Mouse (Mus musculus) liver, embryonic 15.5 days (tissue): ENCODE results near the gene Map4k5. TPM values are rescaled to one million over a fixed set of nuclear protein-coding genes. Genes with fewer than 3 reads are reported as not detected.

ENCODE experiments used
- ATAC-seq: fragments of 200-750 bp; cut with Nextera tagmentation; 2 replicates; pipeline ENCODE4 v1.8.0; 2017; ENCODE audit warnings: moderate number of reproducible peaks, mild to moderate bottlenecking, moderate library complexity; ENCODE audit not compliant: insufficient read depth
- H3K27ac ChIP-seq: fragments of 300-500 bp; sonication (generic); replicated peaks from 2 replicates; pipeline ENCODE4 v1.5.1; 2015; ENCODE audit warnings: mild to moderate bottlenecking, inconsistent platforms
- H3K27me3 ChIP-seq: fragments of 300-500 bp; sonication (generic); 2 replicates; pipeline ENCODE4 v1.6.1; 2015; ENCODE audit warnings: mild to moderate bottlenecking, inconsistent platforms
- H3K36me3 ChIP-seq: fragments of 300-500 bp; sonication (generic); replicated peaks from 2 replicates; pipeline ENCODE4 v1.6.1; 2015; ENCODE audit warnings: moderate library complexity, mild to moderate bottlenecking, inconsistent platforms
- H3K4me1 ChIP-seq: fragments of 300-500 bp; sonication (generic); replicated peaks from 2 replicates; pipeline ENCODE4 v1.6.1; 2015; ENCODE audit warnings: inconsistent platforms
- H3K4me2 ChIP-seq: fragments of 300-500 bp; sonication (generic); 2 replicates; pipeline ENCODE4 v1.6.1; 2015; ENCODE audit warnings: moderate library complexity, mild to moderate bottlenecking, inconsistent platforms
- H3K4me3 ChIP-seq: fragments of 300-500 bp; sonication (generic); replicated peaks from 2 replicates; pipeline ENCODE4 v1.5.1; 2015; ENCODE audit warnings: mild to moderate bottlenecking, inconsistent platforms
- H3K9ac ChIP-seq: fragments of 300-500 bp; sonication (generic); 2 replicates; pipeline ENCODE4 v1.6.1; 2015; ENCODE audit warnings: moderate library complexity, mild to moderate bottlenecking, inconsistent platforms
- H3K9me3 ChIP-seq: fragments of 300-500 bp; sonication (generic); replicated peaks from 2 replicates; pipeline ENCODE4 v1.6.1; 2016; ENCODE audit warnings: inconsistent platforms
- WGBS: fragments of 180-500 bp; shearing (Covaris S2); methylation state at CpG from one replicate; pipeline ENCODE4 v1.1.7; 2015; ENCODE audit warnings: mixed read lengths; ENCODE audit not compliant: insufficient replicate concordance; 5-methylcytosine and 5-hydroxymethylcytosine counted together
- polyA plus RNA-seq: library from polyadenylated mRNA; unstranded; fragments of >200 nt; fragmentation: Nextera tagmentation; extraction: Ambion mirVana; gene quantifications from 2 replicates; pipeline ENCODE4 v1.2.1, GENCODE M21; 2015

Gene Map4k5
- 25.9 and 28.3 TPM in 2 replicates for polyA plus RNA-seq

GRCm38 (mm10) chr12:69892371-69893251 lies at the start of gene Map4k5, which contains the start of gene Atl1:
Gene Map4k5 (minus strand): TSS chr12:69893200.
Gene Atl1 (plus strand): TSS chr12:69892614.
- Histone ChIP-seq H3K36me3 (peaks cover 21% of the 10 kb centered on the region), H3K9me3 (no peaks in the 10 kb centered on the region), H3K4me2 (peak within 1 kb of the TSS; percentile 84), H3K4me1 (peaks cover 41% of the 10 kb centered on the region), H3K27ac (peak within 1 kb of the TSS; percentile 96), H3K4me3 (peak within 1 kb of the TSS; percentile 96), H3K27me3 (no peaks in the 10 kb centered on the region), H3K9ac (peak within 1 kb of the TSS; percentile 98)
- WGBS, result under 1% methylated on average over 118 of the region's 118 CpGs
- ATAC-seq, result peak; percentile 97

- Histone ChIP-seq H3K36me3 (no peaks in the 10 kb centered on the region), H3K4me2 (no peak overlapping the region), H3K4me1 (no peaks in the 10 kb centered on the region), H3K4me3 (no peak overlapping the region), H3K9ac (no peak overlapping the region), H3K27ac (no peak overlapping the region), H3K9me3 (no peaks in the 10 kb centered on the region), H3K27me3 (no peaks in the 10 kb centered on the region)
- ATAC-seq, result no peak
- WGBS, result 32% methylated on average over 1 of the region's 1 CpGs
These were observed 48.8 kb upstream of the Map4k5 start for GRCm38 (mm10) chr12:69941655-69942329.

GRCm38 (mm10) chr12:69939291-69939690 lies 46.3 kb upstream of the Map4k5 start:
- WGBS, result 55% methylated on average over 2 of the region's 2 CpGs
- no peaks in the 10 kb centered on the region for H3K36me3 ChIP-seq
- ATAC-seq, result no peak

GRCm38 (mm10) chr12:69937731-69938130 lies 44.7 kb upstream of the Map4k5 start:
- no peak overlapping the region for H3K9ac ChIP-seq
- 68% methylated on average over 5 of the region's 5 CpGs for WGBS

More at GRCm38 (mm10) chr12:69939291-69939690, 46.3 kb upstream of the Map4k5 start:
- H3K9me3 ChIP-seq, result no peaks in the 10 kb centered on the region
- no peak overlapping the region for H3K27ac ChIP-seq
- no peak overlapping the region for H3K4me3 ChIP-seq
- no peaks in the 10 kb centered on the region for H3K27me3 ChIP-seq
- no peak overlapping the region for H3K4me2 ChIP-seq
- no peak overlapping the region for H3K9ac ChIP-seq
- no peaks in the 10 kb centered on the region for H3K4me1 ChIP-seq

GRCm38 (mm10) chr12:69926716-69927115 lies 33.7 kb upstream of the Map4k5 start:
- no peak overlapping the region for H3K9ac ChIP-seq
- H3K27ac ChIP-seq, result peak overlapping the region; percentile 41; the same call in 1 of the 2 replicates
- H3K9me3 ChIP-seq, result no peaks in the 10 kb centered on the region
- peak overlapping the region; percentile 39 for H3K4me2 ChIP-seq
- no peak overlapping the region for H3K4me3 ChIP-seq
- no peak for ATAC-seq
- H3K27me3 ChIP-seq, result no peaks in the 10 kb centered on the region
- WGBS, result 24% methylated on average over 7 of the region's 7 CpGs
- peaks cover 29% of the 10 kb centered on the region for H3K4me1 ChIP-seq
- H3K36me3 ChIP-seq, result no peaks in the 10 kb centered on the region

More at GRCm38 (mm10) chr12:69937731-69938130, 44.7 kb upstream of the Map4k5 start:
- no peak overlapping the region for H3K4me2 ChIP-seq
- no peaks in the 10 kb centered on the region for H3K36me3 ChIP-seq
- ATAC-seq, result no peak
- H3K27me3 ChIP-seq, result no peaks in the 10 kb centered on the region
- H3K4me1 ChIP-seq, result no peaks in the 10 kb centered on the region
- no peak overlapping the region for H3K4me3 ChIP-seq
- H3K27ac ChIP-seq, result no peak overlapping the region
- H3K9me3 ChIP-seq, result no peaks in the 10 kb centered on the region

- peaks cover 29% of the 10 kb centered on the region for H3K4me1 ChIP-seq
- H3K9ac ChIP-seq, result no peak overlapping the region
- H3K4me2 ChIP-seq, result no peak overlapping the region
- no peaks in the 10 kb centered on the region for H3K9me3 ChIP-seq
- H3K27me3 ChIP-seq, result no peaks in the 10 kb centered on the region
- 11% methylated on average over 5 of the region's 5 CpGs for WGBS
- no peak for ATAC-seq
- H3K27ac ChIP-seq, result peak overlapping the region; percentile 30; the same call in 1 of the 2 replicates
- H3K36me3 ChIP-seq, result no peaks in the 10 kb centered on the region
- no peak overlapping the region for H3K4me3 ChIP-seq
These were observed 31.0 kb upstream of the Map4k5 start for GRCm38 (mm10) chr12:69924012-69924411.

- ATAC-seq, result peak; percentile 45
- H3K4me2 ChIP-seq, result no peak overlapping the region
- no peak overlapping the region for H3K9ac ChIP-seq
- WGBS, result 20% methylated on average over 3 of the region's 3 CpGs
- no peaks in the 10 kb centered on the region for H3K27me3 ChIP-seq
- H3K4me3 ChIP-seq, result no peak overlapping the region
- H3K4me1 ChIP-seq, result peaks cover 29% of the 10 kb centered on the region
- H3K27ac ChIP-seq, result peak overlapping the region; percentile 30
- no peaks in the 10 kb centered on the region for H3K9me3 ChIP-seq
- H3K36me3 ChIP-seq, result no peaks in the 10 kb centered on the region
These were observed 30.6 kb upstream of the Map4k5 start for GRCm38 (mm10) chr12:69923603-69924002.

GRCm38 (mm10) chr12:69923128-69923527 lies 30.1 kb upstream of the Map4k5 start:
- ATAC-seq, result no peak
- peak overlapping the region; percentile 30 for H3K27ac ChIP-seq
- no peak overlapping the region for H3K9ac ChIP-seq
- no peak overlapping the region for H3K4me2 ChIP-seq
- H3K4me1 ChIP-seq, result peaks cover 29% of the 10 kb centered on the region
- WGBS, result 34% methylated on average over 3 of the region's 3 CpGs
- no peaks in the 10 kb centered on the region for H3K9me3 ChIP-seq
- no peaks in the 10 kb centered on the region for H3K27me3 ChIP-seq
- no peaks in the 10 kb centered on the region for H3K36me3 ChIP-seq
- no peak overlapping the region for H3K4me3 ChIP-seq

GRCm38 (mm10) chr12:69922099-69922498 lies 29.1 kb upstream of the Map4k5 start:
- no peak overlapping the region for H3K4me2 ChIP-seq
- peaks cover 29% of the 10 kb centered on the region for H3K4me1 ChIP-seq
- H3K27ac ChIP-seq, result peak overlapping the region; percentile 30; the same call in 1 of the 2 replicates
- ATAC-seq, result peak; percentile 30; the same call in 1 of the 2 replicates
- H3K9ac ChIP-seq, result no peak overlapping the region
- no peaks in the 10 kb centered on the region for H3K36me3 ChIP-seq
- no peaks in the 10 kb centered on the region for H3K9me3 ChIP-seq
- no peaks in the 10 kb centered on the region for H3K27me3 ChIP-seq
- H3K4me3 ChIP-seq, result no peak overlapping the region
- WGBS, result 62% methylated on average over 1 of the region's 1 CpGs

- H3K4me3 ChIP-seq, result no peak overlapping the region
- no peak overlapping the region for H3K4me2 ChIP-seq
- H3K9me3 ChIP-seq, result no peaks in the 10 kb centered on the region
- H3K27me3 ChIP-seq, result no peaks in the 10 kb centered on the region
- 64% methylated on average over 2 of the region's 2 CpGs for WGBS
- no peaks in the 10 kb centered on the region for H3K36me3 ChIP-seq
- peaks cover 5% of the 10 kb centered on the region for H3K4me1 ChIP-seq
- no peak overlapping the region for H3K9ac ChIP-seq
- ATAC-seq, result no peak
- H3K27ac ChIP-seq, result no peak overlapping the region
These were observed 24.9 kb upstream of the Map4k5 start for GRCm38 (mm10) chr12:69917870-69918269.

GRCm38 (mm10) chr12:69912737-69913136 lies 19.7 kb upstream of the Map4k5 start:
- peaks cover 15% of the 10 kb centered on the region for H3K27me3 ChIP-seq
- no peak overlapping the region for H3K4me3 ChIP-seq
- H3K9me3 ChIP-seq, result no peaks in the 10 kb centered on the region
- ATAC-seq, result no peak
- 64% methylated on average over 7 of the region's 7 CpGs for WGBS
- no peak overlapping the region for H3K4me2 ChIP-seq
- H3K36me3 ChIP-seq, result no peaks in the 10 kb centered on the region
- H3K4me1 ChIP-seq, result peaks cover 14% of the 10 kb centered on the region
- H3K9ac ChIP-seq, result no peak overlapping the region
- H3K27ac ChIP-seq, result no peak overlapping the region
